Mouse (Mus musculus): ENCODE data around the gene Ppard.
"Not testable (repeated sequence)": the region's sequence is repeated elsewhere in the genome, so short reads cannot be mapped to it uniquely, and the experiment has no call there.

Ppard gene

DNA sequence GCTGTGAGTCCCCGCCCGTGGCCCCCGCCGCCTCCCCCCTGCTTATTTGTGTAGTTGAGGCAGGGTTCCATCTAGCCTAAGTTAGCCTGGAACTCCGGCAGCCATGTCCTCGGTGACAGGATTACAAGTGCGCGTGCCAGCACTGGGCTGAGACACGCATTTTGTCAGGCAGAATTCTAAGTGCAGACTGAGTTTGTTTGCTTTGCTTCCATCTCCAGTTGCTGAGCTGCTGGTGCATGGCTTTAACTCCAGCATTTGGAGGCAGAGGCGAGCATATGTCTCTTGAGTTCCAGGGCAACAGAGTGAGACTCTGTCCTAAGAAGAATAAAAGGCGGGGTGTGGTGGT lies 81.4 kb downstream of the Ppard start:
- DNase-seq (ENCODE audit: low read depth, low spot score): no peak

DNA sequence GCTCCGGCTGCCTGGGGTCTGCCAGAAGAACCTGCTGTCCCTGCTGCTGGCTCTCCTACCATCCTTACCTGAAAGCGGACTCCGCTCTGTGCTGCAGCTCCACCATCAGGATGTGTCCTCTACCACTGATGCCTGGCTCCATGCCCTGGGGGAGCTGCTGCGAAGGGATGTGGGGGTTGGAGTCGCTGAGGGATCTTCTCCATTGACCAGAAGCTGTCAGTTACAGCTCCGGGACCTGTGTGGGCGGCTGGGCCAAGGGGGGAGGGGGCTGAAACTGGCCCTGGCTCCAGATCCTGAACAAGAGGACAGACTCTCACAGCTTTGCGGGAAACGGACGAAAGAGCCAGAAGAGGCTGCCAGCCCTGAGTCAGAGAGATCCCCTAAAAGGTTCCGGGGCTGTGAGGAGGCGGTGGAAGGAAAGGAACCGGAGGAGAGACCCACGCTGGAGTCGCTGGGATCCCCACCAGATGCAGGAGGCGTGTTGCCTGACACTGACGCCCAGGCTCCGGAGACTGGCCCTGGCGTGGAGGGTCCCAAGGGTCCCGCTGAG lies 83.2 kb downstream of the Ppard start:
- no peak for DNase-seq (ENCODE audit: low read depth, low spot score)

DNA sequence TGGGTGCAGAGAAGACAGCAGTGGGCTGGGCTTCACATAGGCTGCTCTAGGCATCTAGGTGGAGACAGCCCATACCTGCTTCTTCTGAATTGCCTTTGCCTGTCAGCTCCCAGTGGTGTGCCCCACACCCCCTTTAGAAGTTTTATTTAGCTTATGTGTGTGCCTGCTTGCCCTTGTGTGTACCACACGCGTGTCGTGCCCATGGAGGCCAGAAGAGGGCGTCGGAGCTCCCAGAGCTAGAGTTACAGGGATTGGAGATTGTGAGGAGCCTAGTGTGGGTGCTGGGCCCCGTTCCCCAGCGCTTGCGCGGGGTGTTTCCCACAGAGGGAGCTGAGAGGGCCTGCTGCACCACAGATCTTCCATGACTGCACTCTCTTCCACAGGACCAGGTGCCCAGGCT lies 84.0 kb downstream of the Ppard start:
- peak; percentile 29 for DNase-seq (ENCODE audit: low read depth, low spot score)

DNA sequence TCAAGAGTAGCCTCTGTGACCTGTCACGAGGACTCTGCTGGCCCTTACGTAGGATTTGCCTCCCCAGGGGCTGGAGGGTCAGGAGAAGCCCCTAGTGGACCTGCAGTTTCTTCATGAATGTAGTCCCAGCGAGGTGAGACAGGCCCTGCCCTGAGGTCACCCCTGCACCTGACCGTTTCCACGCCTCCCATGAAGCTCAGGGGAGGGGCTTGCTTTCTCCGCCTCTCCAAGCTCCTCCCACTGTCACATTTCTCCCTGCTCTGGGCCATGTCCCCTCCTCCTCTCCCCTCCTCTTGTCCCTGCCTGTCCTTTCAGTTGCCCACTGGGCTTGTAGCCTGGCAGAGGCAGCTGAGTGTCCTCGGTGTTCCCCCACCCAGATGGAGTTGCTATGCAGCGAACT lies 84.6 kb downstream of the Ppard start:
- DNase-seq (ENCODE audit: low read depth, low spot score): no peak

DNA sequence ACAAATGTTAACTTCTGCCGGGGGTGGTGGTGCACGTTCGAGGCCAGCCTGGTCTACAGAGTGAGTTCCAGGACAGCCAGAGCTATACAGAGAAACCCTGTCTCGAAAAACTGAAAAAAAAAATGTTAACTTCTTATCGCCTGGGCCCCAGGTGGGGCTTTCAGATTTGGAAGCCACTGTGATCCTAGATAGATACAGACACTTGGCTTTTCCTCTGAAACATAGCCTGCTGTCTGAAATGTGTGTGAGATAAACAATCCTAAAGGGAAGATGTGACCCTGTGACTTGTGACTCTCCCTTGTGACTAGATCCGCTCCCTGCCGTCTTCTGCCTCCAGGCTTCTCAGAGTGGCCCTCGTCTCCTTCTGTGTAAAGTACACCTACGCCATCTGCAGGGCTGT lies 85.2 kb downstream of the Ppard start:
- no peak for DNase-seq (ENCODE audit: low read depth, low spot score)

DNA sequence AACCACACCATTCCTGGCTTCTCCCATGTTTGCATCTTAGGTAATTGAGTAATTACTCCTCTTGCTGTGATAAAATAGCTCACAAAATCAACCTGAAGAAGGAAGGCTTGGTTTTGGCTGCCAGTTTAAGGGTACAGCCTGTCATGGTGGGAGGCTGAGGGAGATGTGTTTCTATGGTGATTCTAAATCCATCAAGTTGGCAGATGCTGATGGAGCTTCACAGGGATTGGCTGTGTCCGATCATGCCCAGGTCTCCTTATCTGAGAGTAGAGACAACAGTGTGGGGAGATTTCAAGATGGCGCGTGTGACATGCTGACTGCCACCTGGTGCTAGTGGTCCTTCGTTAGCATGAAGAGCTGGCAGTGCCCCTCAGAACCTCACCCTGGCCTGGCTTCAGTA lies 89.2 kb downstream of the Ppard start:
- DNase-seq (ENCODE audit: low read depth, low spot score): no peak

DNA sequence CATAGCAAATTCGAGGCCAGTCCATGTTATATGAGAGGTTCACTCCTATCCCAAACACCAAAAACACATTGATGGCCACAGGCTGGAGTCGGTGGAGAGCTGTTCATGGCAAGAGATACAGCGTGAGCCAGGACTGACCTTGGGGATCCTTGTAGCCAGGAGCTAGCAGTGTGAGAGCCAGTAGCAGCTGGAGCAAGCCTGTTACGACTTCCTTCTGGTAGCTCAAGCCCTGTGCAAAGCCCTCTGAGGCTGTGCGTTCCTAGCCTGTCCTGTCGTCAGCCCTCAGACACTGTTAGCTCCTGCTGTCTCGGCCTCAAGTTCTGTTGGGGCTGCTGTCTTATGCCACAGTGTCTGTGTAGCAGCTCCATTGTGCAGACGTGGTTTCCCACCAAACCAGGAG lies 91.3 kb downstream of the Ppard start:
- no peak for DNase-seq (ENCODE audit: low read depth, low spot score)

DNA sequence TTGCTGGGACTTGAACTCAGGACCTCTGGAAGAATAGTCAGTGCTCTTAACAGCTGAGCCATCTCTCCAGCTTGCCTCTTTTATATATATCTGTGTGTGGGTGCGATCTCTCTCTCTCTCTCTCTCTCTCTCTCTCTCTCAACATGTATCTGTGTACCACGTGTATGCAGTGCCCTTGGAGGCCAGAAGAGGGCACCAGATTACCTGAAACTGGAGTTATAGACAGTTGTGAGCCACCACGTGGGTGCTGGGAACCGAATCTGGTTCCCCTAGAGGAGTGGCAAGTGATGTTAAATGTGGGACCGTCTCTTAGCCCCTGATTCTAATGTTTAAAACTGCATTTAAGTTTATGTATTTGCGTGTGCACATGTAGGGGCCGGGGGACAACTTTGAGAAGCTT lies 91.9 kb downstream of the Ppard start:
- peak; percentile 39 for DNase-seq (ENCODE audit: low read depth, low spot score)

DNA sequence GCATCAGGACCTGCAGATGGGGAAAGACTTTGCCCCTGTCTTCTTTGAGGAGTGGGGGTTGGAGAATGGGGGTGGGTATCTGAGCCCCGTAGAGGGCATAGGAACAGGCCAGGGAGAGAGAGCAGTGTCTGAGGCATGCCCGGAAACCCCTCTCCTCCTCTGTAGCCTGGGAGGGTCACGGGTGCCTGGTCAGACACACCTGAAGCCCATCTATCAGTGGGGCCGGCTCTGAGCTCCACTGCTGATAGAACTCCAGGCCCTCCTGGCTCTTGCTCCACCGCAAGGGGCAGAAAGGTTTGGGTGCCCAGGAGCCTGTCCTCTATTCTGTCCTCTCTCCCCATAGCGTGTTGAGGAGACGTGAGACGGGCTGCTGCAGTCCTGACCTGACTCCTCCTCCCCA lies 93.3 kb downstream of the Ppard start:
- DNase-seq (ENCODE audit: low read depth, low spot score): no peak

DNA sequence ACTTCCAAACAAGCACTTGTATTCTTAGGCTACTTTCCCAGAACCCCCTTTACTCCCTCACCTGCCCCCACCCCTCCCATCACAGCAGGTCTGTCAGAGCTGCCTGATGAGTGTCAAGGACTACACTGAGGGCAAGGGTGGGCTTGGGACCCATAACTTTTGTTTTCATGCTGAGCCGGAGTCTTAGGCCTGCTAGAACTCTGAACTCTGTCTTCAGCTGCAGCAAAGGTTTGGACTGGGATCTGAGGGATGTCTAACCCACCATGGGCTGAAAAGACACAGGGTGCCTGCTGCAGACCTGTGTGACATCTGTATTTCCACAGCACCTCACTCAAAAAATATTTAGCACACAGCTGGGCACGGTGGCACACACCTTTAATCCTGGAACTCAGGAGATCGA lies 94.5 kb downstream of the Ppard start:
- DNase-seq (ENCODE audit: low read depth, low spot score): no peak

DNA sequence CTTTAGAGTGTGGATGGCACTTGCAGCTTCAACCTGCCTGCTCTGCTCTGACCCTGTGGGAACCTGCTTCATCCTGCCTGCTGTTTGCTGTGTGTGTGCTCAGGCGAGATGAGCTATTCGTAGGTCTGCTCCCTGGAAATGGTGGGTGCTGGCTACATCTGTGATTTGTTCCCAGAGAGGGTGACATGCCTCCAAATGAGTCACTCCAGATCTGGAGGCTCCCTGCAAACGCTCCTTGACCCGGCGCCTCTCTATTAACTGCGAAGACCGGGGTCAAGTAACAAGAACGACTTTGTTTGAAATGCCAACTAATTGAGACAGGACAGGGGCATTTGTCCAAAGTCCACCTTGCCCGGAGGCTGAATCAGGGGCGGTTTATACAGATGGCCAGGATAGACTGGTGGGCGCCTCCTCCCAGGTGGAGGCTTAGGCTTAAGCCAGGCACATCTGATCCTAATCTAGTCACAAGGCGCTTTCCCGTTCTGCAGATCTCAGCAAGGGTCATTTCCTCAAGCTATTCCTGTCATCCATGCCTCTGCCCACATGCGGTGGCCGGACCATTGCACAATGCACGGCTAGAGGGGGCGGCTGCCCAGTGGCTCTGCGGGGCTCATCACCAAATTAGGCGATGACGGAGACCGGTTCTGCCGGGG lies 95.3 kb downstream of the Ppard start:
- DNase-seq (ENCODE audit: low read depth, low spot score): no peak

DNA sequence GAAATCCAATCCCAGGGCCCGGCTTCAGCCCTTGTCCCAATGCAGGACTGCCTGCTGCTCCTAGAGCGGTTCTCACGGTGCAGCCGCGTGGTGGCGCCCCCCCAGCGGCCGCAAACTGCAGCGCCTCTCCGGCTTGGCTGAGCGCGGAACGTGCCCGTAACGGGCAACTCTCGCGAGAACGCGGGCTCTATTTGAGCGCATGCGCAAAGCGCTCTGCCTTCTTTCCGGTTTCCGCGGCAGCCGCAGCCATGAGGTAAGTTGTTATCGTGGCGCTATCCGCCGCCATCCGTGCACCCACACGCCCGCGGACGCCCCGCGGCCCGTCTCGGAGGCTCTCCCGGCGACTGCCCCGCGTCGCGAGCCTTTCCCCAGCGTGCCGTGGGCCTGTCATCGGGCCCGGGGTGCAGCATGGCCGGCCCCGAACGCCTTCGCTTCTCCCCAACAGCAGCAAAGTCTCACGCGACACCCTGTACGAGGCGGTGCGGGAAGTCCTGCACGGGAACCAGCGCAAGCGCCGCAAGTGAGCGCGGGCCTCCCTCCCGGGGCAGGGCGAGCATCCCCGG lies 95.9 kb downstream of the Ppard start, which contains the start of gene Rpl10a:
Gene Rpl10a (plus strand): TSS at position 106 of the 563 bp plus-strand sequence.
- peak; percentile 98 for DNase-seq (ENCODE audit: low read depth, low spot score)

DNA sequence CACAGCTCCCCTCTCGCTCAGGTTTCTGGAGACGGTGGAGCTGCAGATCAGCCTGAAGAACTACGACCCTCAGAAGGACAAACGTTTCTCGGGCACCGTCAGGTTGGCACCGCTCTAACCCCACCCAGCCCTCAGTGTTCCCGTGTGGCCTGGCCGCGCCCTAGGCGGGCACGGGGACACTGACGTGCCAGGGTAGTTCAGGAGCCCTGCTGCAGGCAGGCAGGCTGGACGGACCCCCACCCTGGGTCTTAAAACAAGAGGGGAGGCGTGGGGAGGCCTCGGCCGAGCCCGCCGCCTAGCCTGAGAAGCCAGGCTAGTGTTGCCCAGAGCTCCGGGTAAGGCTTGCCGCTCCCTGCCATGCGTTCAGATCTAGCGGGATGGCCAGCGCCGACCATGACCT lies 96.4 kb downstream of the Ppard start:
- no peak for DNase-seq (ENCODE audit: low read depth, low spot score)

DNA sequence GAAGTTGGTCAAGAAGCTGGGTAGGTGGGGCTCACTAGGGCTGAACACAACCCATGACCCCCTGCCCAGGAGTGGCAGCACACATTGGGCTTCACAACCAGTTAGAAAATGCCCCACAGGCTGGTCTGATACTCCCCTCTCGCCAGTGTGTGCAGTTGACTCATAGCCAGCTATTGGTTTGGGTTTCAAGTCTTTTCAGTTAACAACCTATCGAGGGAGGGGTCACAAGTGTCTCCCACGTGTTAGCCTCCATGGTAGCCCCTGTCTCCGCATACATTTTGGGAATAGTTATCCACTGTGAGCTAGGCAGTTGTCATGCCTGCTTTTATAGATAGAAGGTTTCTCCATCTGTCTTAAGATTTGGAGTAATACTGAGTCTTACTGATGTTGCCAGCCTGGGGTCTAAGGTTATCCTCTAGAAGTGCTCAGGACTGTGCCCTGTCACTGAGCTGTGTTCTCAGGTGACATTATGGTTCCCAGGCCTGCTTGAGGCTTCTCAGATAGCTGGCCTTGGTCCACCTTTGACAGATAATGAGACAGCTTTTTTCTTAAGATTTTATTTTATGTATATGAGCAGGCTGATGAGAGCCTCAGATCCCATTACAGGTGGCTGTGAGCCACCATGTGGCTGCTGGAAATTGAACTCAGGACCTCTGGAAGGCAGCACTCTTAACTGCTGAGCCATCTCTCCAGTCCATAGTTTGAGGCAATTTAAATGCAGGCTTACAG lies 97.2 kb downstream of the Ppard start:
- peak; percentile 28 for DNase-seq (ENCODE audit: low read depth, low spot score)

DNA sequence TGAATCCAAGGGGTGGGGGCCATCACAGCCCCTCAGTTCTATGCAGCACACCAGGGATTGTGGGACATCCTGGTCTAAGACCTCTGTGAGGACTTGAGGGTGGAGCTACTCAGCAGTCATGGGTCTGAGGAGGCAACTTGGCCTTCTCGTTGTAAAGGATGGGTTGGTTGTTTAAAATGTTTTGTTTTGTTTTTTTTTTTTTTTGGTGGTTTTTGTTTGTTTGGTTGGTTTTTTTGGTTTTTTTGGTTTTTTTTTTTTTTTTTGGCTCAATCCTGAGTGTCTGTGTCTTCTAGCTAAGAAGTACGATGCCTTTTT lies 97.7 kb downstream of the Ppard start:
- no peak for DNase-seq (ENCODE audit: low read depth, low spot score)

DNA sequence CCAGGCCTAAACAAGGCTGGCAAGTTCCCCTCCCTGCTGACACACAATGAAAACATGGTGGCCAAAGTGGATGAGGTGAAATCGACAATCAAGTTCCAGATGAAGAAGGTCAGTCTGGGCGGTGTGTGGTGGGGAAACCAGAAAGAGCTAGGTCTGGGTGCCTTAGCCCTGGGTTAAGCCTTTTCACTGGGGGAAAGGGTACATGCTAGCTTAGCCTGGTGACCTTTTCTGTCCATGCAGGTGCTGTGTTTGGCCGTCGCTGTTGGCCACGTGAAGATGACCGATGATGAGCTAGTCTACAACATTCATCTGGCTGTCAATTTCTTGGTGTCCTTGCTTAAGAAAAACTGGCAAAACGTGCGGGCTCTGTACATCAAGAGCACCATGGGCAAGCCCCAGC lies 98.1 kb downstream of the Ppard start:
- not testable (repeated sequence) for DNase-seq (ENCODE audit: low read depth, low spot score)

DNA sequence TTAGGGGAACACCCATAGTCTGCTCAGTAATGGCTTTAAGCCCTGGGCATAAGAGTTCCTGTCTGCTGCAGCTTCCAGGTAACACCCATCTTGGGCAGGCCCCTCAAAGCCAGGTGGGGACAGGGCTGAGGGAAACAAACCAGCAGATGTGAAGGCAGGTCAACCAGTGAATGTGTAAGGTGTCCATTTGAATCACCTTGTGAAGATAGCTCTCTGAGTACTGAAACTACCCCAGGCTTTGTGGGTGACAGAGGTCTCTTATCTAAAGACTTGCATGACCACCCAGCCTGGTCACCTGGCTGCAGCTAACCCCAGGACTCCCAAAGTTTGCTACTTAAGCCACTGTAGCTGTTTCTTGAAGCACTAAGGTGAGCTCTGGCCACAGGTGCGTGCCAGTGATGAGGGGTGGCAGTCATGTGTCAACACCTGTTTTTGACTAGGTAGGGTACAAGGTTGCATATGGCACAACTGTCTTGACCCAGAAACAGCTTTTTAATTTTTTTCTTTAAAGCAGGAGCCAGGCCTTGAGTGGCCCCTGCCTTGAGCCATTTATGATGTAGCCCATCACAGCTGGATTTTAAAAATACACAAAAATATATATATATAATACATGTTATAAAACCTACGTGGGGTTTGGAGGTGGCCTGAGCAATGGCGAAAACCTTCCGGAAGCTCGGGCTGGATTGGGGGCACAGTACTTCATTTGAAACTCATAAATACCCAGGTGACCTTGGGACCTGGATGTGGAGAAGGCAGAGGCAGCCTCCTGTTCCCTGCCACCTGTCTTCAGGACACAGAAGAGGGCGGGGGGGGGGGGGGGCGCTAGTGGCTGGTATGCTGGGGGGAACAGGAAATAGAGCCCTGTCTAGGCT lies 99.0 kb downstream of the Ppard start:
- no peak for DNase-seq (ENCODE audit: low read depth, low spot score)

DNA sequence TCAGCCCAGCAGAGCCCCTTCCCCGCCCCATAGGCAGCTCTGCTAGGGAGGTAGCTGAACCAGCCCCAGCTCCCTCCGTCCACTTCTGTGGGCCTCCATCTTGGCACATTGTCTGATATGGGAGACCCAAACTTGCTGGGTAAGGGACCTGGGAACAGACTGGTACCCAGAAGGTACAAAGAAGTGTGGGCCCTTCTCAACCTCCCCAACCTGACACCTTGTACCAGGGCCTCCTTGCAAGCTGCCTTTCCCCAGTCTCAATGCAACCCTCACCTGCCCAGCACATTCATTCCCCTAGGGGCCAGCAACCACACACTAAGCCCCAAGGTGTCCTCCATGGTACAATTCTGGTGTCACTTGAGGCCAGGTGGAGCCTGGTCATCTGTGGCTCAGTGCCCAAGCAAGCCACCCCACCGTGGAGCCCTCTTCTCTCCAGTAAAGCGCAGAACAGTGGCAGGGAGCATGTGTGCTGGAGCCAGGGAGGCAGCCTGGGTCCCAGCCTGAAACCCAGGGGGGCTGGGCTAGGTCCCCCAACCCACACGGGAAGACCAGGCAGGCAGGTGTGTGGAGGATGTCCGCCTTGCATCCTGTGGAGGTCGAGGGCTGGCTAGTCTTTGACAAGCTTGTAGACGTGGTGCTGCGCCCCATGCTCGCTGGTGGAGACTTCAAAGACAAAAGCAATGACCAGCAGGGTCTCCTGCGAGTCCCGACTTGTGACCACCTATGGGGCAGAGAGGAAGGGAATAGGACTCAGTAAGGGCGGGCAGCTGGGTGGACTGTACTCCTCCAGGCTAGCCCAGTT lies 99.8 kb downstream of the Ppard start:
- DNase-seq (ENCODE audit: low read depth, low spot score): no peak

DNA sequence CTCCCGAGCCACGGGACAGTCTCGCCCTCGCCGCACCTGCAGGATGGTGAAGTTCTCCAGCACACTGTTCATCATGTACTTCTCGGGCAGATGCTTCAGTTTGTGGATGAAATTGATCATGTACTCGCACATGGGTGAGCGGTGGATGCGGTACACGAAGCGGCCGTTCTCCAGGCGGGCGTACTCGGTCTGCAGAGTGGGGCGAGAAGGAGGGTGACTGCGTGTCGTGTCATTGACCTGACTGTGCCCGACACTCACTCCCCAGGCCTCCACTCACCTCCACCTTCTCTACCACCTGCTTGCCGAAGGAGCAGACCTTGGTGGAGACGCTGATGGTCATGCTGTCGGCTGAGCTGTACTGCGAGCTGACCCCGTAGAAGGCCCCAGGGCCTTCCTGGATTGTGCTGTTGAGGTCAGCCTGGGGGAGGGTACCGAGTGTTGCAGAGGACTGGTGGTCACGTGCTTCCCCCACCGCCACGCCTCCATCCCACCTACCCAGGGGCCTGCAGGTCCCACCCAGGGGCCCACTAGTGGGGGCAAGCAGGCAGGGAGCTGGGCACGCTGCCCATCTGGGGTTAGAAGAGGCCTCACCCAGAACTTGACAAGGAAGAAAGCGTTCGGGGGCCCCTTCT lies 100.5 kb downstream of the Ppard start:
- DNase-seq (ENCODE audit: low read depth, low spot score): no peak

DNA sequence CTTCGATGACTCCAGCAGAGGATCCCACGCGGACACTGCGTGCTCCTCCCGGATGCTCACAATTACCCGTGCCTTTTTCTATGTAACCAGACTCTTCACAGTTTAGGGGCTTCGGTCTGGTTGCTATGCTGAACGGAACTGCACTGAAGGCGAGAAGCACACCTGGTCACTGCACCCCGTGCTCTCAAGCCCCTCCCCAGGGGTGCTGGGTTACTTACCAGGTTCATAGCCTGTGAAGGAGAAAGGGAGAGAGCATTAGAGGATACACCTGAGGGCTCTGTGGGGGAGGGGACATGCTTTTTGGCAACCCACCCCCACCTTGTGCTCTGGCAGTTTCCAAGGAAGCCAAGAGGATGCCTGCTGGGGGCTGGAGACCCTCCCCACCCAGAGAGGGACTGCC lies 102.8 kb downstream of the Ppard start:
- no peak for DNase-seq (ENCODE audit: low read depth, low spot score)

DNA sequence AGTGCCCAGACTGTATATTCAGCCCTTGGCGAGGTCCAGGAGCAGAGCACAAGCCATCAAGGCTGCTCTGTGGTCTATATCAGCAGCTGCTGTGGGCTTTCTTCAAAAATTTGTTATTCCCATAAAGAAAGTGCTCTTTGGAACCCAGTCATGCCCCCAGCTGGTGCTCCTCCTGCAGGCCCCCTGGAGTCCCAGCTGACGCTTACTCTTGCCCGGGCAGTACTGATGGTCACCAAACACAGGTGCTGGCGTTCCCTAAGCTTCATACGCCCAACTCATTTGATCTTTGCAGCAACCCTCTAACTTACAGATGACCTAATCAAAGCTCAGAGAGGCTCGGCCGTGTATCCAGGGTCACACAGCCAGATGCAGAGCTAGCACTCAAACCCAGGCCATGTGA lies 105.0 kb downstream of the Ppard start:
- no peak for DNase-seq (ENCODE audit: low read depth, low spot score)
